Mouse (Mus musculus): ENCODE data around the gene Ctnnbip1. TPM values are rescaled to one million over a fixed set of nuclear protein-coding genes. Genes with fewer than 3 reads are reported as not detected.

The Ctnnbip1 gene
- total RNA-seq, 2 experiments from 2014 or later = 61.4 to 76.9 TPM

Small RNAs within 50 kb of the gene (microRNA-seq; reads per million reads assigned to microRNA genes)
- gene Mir5616 = 0 to 0.64 reads per million in 2 experiments

Other genes with a start within 250 kb of the Ctnnbip1 start
- 100 to 1,000 TPM; 245 to 257 TPM for gene Kif1b, start 210.5 kb upstream of the Ctnnbip1 start, total RNA-seq (2021)
- 10 to 100 TPM; 45.4 to 49.7 TPM for gene Ube4b, start 91.5 kb upstream of the Ctnnbip1 start, total RNA-seq (2021)
- gene Rbp7, start 63.3 kb upstream of the Ctnnbip1 start, total RNA-seq (2021) = 10 to 100 TPM in 1 of 2 experiments, 1 to 10 TPM in 1; 8.3 to 10.0 TPM
- gene Tmem274, start 40.9 kb upstream of the Ctnnbip1 start, total RNA-seq (2021) = not detected
- 10 to 100 TPM; 16.0 to 16.1 TPM for gene Nmnat1, start 33.0 kb upstream of the Ctnnbip1 start, total RNA-seq (2021)
- 10 to 100 TPM; 17.0 to 21.5 TPM for gene Lzic, start 33.0 kb upstream of the Ctnnbip1 start, total RNA-seq (2021)
- 10 to 100 TPM; 63.5 to 69.0 TPM for gene Clstn1, start 68.2 kb downstream of the Ctnnbip1 start, total RNA-seq (2021)
- gene Pik3cd, start 184.3 kb downstream of the Ctnnbip1 start, total RNA-seq (2021) = 10 to 100 TPM in 1 of 2 experiments, 1 to 10 TPM in 1; 9.8 to 16.1 TPM
- gene Tmem201, start 219.8 kb downstream of the Ctnnbip1 start, total RNA-seq (2021) = 10 to 100 TPM; 49.7 to 52.2 TPM